Mouse (Mus musculus) kidney, embryonic 16.5 days (tissue): Measurements from ENCODE around the gene Foxc1. TPM values are rescaled to one million over a fixed set of nuclear protein-coding genes. Genes with fewer than 3 reads are reported as not detected.

Experiments used
- ATAC-seq: fragments of 200-750 bp; cut with Nextera tagmentation; 2 replicates; pipeline ENCODE4 v1.8.0; 2017; ENCODE audit warnings: moderate TSS enrichment; ENCODE audit not compliant: low FRiP score, low TSS enrichment
- H3K27ac ChIP-seq: fragments of 300-500 bp; sonication (generic); 2 replicates; pipeline ENCODE4 v1.5.1; 2014; ENCODE audit warnings: low read length
- H3K27me3 ChIP-seq: fragments of 300-500 bp; sonication (generic); 2 replicates; pipeline ENCODE4 v1.6.1; 2014; ENCODE audit warnings: low read length, control low read depth, mixed read lengths; ENCODE audit not compliant: insufficient read depth
- H3K36me3 ChIP-seq: fragments of 300-500 bp; sonication (generic); 2 replicates; pipeline ENCODE4 v1.6.1; 2014; ENCODE audit warnings: low read length, control low read depth, mixed read lengths; ENCODE audit not compliant: insufficient read depth
- H3K4me1 ChIP-seq: fragments of 300-500 bp; sonication (generic); 2 replicates; pipeline ENCODE4 v1.6.1; 2014; ENCODE audit warnings: low read length, control low read depth, mixed read lengths; ENCODE audit not compliant: insufficient read depth
- H3K4me2 ChIP-seq: fragments of 300-500 bp; sonication (generic); replicated peaks from 2 replicates; pipeline ENCODE4 v1.6.1; 2014; ENCODE audit warnings: low read depth, low read length
- H3K4me3 ChIP-seq: fragments of 300-500 bp; sonication (generic); 2 replicates; pipeline ENCODE4 v1.5.1; 2014; ENCODE audit warnings: mild to moderate bottlenecking, low read length
- H3K9ac ChIP-seq: fragments of 300-500 bp; sonication (generic); replicated peaks from 2 replicates; pipeline ENCODE4 v1.6.1; 2014; ENCODE audit warnings: low read length
- H3K9me3 ChIP-seq: fragments of 300-500 bp; sonication (generic); 2 replicates; pipeline ENCODE4 v1.6.1; 2016; ENCODE audit warnings: low read length, control low read depth
- WGBS: fragments of 180-500 bp; shearing (Covaris S2); extraction: QIAGEN DNeasy Blood & Tissue Kit; methylation state at CpG from one replicate; pipeline ENCODE4 v1.1.7; 2014; 5-methylcytosine and 5-hydroxymethylcytosine counted together
- polyA plus RNA-seq: library from polyadenylated mRNA; unstranded; fragments of >200 nt; fragmentation: Nextera tagmentation; extraction: Ambion mirVana; gene quantifications from 2 replicates; pipeline ENCODE4 v1.2.1, GENCODE M21; 2015

The Foxc1 gene
- polyA plus RNA-seq, 1 experiment from 2014 or later: 2.3 TPM

DNA sequence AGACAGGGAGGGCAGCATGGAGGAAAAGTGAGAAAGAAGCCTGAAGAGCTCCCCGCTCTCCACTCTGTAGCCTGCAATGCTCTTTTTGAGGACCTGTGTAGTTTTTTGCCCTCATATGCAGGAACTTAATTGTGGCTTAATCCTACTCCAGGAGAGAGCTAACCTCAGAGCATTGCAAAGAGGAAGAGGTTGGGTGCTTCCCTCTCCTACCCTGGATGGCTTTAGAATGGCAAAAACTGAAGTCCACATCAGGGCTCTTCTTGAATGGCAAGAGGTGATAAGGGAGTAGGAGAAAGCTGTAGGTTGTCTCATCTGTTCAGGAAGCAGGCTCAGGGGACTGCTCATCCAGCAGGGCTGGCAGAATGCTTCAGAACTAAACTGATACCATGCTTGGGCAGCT lies 18.7 kb downstream of the Foxc1 start:
- WGBS: 92% methylated on average over 1 of the region's 1 CpGs
- ATAC-seq: no peak
- H3K27me3 ChIP-seq: peaks cover 4% of the 10 kb centered on the region; the same call in 1 of the 2 replicates
- no peak overlapping the region for H3K27ac ChIP-seq
- H3K9me3 ChIP-seq: no peaks in the 10 kb centered on the region
- peaks cover 36% of the 10 kb centered on the region for H3K4me1 ChIP-seq
- H3K4me2 ChIP-seq: no peak overlapping the region
- no peaks in the 10 kb centered on the region for H3K36me3 ChIP-seq
- no peak overlapping the region for H3K4me3 ChIP-seq
- no peak overlapping the region for H3K9ac ChIP-seq

DNA sequence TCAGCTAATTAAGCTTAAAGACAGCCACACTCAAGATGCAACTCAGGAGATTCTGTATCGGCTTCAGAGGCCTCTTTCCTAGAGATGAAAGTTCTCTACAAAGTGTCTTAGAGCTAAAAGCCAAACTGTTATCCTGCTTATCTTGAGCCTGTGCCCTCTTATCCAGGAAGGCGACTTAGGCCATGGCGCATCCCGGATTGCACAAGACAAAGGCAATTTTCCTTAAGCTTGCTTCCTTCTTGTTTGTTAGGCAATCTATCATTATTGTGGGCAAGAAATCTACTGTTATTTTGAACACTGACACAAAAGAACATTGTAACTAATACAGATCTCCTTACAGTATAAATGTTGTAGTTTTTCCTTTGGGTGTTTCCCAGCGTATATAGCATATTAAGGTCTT lies 20.7 kb downstream of the Foxc1 start:
- Histone ChIP-seq H3K4me3 (no peak overlapping the region), H3K4me2 (no peak overlapping the region), H3K4me1 (peaks cover 22% of the 10 kb centered on the region), H3K9me3 (no peaks in the 10 kb centered on the region), H3K27me3 (peaks cover 4% of the 10 kb centered on the region; the same call in 1 of the 2 replicates), H3K27ac (no peak overlapping the region), H3K36me3 (no peaks in the 10 kb centered on the region), H3K9ac (no peak overlapping the region)
- 86% methylated on average over 5 of the region's 5 CpGs for WGBS
- no peak for ATAC-seq

DNA sequence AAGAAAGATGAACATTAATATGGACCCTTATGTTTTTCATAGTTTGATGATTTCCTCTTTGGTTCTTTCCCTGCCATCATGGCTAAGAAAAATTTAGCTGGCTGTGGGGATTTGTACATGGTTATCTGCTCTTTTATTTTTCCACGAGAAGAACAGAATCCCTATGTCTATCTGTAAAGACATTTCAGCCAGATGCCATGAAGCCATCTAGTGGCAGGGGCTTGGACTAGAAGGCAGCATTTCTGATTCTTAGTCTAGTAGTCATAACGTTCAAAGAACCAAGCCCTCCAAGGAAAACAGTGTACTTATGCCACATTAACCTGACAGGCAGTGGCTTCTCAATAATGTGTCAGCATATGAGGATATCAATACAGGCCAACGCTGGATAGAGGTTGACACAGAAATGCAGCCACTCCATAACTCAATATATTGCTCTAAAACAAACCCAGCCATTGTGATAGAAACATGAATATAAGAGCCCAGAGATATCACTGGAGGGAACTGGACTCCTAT lies 21.4 kb downstream of the Foxc1 start:
- Histone ChIP-seq H3K27me3 (peaks cover 4% of the 10 kb centered on the region; the same call in 1 of the 2 replicates), H3K9me3 (no peaks in the 10 kb centered on the region), H3K9ac (no peak overlapping the region), H3K4me1 (peaks cover 15% of the 10 kb centered on the region), H3K4me3 (no peak overlapping the region), H3K36me3 (no peaks in the 10 kb centered on the region), H3K27ac (no peak overlapping the region), H3K4me2 (no peak overlapping the region)
- no peak for ATAC-seq
- 43% methylated on average over 3 of the region's 3 CpGs for WGBS

DNA sequence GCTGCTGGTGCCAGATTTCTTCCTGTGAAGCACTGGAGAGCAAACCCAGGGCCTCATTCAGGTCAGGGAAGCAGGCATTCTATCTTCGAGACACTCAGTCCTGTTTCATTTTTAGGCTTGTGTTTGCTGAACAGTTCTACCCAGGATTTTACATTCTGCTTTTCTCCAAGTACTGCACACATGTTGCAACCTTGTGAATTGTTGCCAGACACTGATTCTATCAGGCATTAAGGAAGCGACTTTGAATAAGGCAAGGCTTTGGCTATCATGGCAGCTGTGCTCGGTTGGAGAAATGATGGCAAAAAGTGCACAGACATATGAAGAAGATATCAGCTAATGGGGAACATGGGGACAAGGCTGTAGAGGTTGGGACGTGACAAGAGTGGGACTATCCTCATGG lies 22.0 kb downstream of the Foxc1 start:
- H3K4me3 ChIP-seq: no peak overlapping the region
- H3K4me1 ChIP-seq: peaks cover 11% of the 10 kb centered on the region
- H3K4me2 ChIP-seq: no peak overlapping the region
- H3K27me3 ChIP-seq: peaks cover 4% of the 10 kb centered on the region; the same call in 1 of the 2 replicates
- H3K27ac ChIP-seq: no peak overlapping the region
- H3K9me3 ChIP-seq: no peaks in the 10 kb centered on the region
- ATAC-seq: no peak
- no peaks in the 10 kb centered on the region for H3K36me3 ChIP-seq
- no peak overlapping the region for H3K9ac ChIP-seq
- WGBS: 81% methylated on average over 4 of the region's 4 CpGs

DNA sequence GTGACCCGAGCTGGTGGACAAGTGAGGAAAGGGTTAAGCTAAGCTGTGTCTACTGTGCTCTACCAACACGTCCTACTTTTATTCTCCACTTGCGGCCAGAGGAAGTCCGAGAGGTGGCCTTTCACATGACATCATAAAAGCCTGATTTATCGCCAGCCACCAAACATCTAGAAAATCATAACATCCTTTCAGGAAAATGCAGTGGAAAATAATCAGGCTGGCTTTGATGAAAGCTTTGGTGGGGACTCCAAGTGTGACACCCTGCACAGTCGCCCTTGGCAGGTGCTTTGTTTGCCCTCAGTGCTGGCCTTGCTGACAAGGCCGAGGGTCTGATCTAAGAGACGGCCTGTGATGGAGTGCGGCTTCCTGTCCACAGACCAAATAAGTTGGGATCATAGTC lies 23.9 kb downstream of the Foxc1 start:
- H3K9me3 ChIP-seq: no peaks in the 10 kb centered on the region
- H3K27me3 ChIP-seq: peaks cover 4% of the 10 kb centered on the region; the same call in 1 of the 2 replicates
- H3K4me1 ChIP-seq: 0 out of 2 replicates have a peak, but pooled peaks cover 10% of the 10 kb centered on the region
- ATAC-seq: peak; percentile 51; the same call in 1 of the 2 replicates
- no peak overlapping the region for H3K9ac ChIP-seq
- no peak overlapping the region for H3K4me3 ChIP-seq
- H3K4me2 ChIP-seq: no peak overlapping the region
- H3K27ac ChIP-seq: no peak overlapping the region
- WGBS: 39% methylated on average over 9 of the region's 9 CpGs
- no peaks in the 10 kb centered on the region for H3K36me3 ChIP-seq

DNA sequence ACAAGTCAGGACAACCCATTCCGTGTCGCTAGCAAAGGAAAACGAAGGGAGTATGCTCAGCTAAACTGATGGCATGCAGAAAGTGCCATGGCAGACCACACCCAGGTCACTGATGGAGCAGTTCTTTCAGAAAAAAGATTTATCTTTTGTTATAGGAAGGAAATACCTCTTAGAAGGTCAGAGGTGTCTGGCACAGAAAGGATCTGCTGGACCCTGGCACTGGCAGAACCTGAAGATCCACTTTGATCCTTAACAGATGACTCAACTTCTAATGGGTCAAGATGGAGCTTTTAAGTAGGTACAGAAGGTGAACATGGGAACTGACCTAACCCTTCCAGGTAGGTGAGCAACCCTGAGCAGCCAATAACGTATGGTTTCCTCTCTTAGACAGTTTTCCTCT lies 29.4 kb downstream of the Foxc1 start:
- Histone ChIP-seq H3K27me3 (no peaks in the 10 kb centered on the region), H3K9ac (no peak overlapping the region), H3K27ac (no peak overlapping the region), H3K4me3 (no peak overlapping the region), H3K4me1 (no peaks in the 10 kb centered on the region), H3K9me3 (no peaks in the 10 kb centered on the region), H3K36me3 (no peaks in the 10 kb centered on the region), H3K4me2 (no peak overlapping the region)
- 76% methylated on average over 4 of the region's 4 CpGs for WGBS
- no peak for ATAC-seq

DNA sequence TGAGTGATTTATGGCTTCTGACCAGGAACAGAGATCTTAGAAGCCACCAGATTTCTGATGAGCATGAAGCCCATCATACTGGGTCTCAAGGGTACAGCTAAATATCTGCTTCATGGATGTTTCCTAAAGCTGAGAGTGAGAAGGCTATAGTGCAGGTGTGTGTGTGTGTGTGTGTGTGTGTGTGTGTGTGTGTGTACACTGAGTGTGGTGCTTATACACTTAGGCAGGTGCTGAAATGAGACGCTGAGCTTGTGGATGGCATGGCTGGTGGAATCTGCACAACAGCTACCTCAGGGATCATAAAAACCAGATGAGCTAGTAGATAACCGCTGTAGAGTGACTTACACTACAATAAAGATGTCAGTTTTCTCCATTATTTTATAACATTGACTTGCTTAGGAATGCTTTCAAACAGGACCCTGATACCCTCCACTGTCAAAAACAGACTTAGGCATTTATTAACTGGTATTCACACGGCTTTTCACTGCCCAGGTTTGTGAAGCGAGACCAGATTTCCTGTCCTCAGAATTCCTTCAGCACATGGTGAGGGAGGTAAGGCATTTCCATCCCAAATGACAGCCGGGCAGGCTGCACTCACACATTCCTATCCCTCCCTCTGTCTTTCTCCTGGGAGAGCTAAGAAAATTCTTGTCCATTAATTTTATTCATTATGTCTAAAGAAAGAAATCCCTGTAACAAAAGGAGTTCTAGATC lies 43.0 kb downstream of the Foxc1 start:
- Histone ChIP-seq H3K9ac (no peak overlapping the region), H3K4me2 (no peak overlapping the region), H3K27me3 (no peaks in the 10 kb centered on the region), H3K36me3 (no peaks in the 10 kb centered on the region), H3K4me3 (no peak overlapping the region), H3K27ac (peak overlapping the region; percentile 65), H3K4me1 (peaks cover 22% of the 10 kb centered on the region), H3K9me3 (no peaks in the 10 kb centered on the region)
- peak; percentile 80 for ATAC-seq
- 14% methylated on average over 5 of the region's 5 CpGs for WGBS

DNA sequence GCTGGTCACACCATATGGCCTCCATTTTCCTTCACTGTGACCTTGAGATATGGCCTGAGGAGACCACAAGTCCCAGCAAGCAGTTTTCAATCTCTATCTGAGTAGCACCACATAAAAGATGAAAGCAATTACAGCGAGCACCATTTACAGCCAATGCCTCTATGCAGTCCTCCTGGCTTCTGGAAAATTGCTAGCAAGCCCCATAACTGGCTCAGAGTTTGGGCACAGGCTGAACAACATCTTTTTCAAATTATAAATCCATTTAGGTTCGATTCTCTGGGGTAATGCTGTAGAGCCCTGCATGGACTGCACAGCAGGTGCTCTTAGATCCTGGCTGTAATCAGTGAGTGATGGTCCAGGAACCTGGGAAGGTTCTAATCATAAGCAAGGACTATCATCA lies 47.1 kb downstream of the Foxc1 start:
- no peak overlapping the region for H3K4me2 ChIP-seq
- H3K4me3 ChIP-seq: no peak overlapping the region
- peaks cover 23% of the 10 kb centered on the region for H3K4me1 ChIP-seq
- ATAC-seq: peak; percentile 24; the same call in 1 of the 2 replicates
- no peaks in the 10 kb centered on the region for H3K27me3 ChIP-seq
- no peaks in the 10 kb centered on the region for H3K9me3 ChIP-seq
- no peak overlapping the region for H3K27ac ChIP-seq
- H3K9ac ChIP-seq: no peak overlapping the region
- no peaks in the 10 kb centered on the region for H3K36me3 ChIP-seq
- WGBS: 40% methylated on average over 2 of the region's 2 CpGs

DNA sequence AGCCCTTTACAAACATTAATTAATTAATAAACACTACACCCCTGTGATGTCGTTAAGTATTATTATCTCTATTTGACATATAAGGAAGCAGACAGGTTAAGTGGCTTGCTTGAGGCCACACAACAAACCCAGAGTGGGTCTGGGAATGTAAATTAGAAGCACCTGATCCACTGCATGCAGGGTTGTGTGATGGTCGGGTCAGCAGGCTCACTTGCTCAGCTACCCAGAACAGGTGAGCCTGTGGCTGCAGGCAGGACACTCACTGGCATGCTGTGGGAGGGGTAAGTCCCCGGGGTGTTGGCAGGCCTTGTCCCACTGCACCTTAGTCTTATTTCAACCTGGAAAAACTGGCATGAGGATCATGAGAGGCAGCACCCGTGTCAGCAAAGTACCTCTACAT lies 47.6 kb downstream of the Foxc1 start:
- H3K4me1 ChIP-seq: peaks cover 20% of the 10 kb centered on the region
- 63% methylated on average over 4 of the region's 4 CpGs for WGBS
- ATAC-seq: no peak

DNA sequence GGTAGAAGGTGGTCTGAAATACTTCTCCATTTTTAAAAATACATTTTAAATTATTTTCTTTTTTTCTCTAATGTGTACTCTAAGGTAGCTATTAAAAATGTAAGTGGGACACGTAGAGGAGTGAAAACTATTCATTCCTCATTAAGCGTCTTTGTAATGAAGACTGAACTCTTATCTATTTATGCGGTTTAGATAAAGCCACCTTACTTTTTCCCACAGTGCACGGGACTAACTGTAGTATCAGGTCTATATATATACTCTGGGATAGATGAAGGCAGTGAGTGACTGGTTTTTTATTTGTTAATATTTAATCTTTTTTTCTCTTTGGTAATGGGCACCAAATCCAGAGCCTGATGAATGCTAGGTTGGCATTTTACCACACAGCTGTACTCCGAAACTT lies 53.8 kb downstream of the Foxc1 start:
- H3K4me3 ChIP-seq: no peak overlapping the region
- H3K9ac ChIP-seq: no peak overlapping the region
- no peaks in the 10 kb centered on the region for H3K36me3 ChIP-seq
- WGBS: 87% methylated on average over 5 of the region's 5 CpGs
- no peaks in the 10 kb centered on the region for H3K27me3 ChIP-seq
- H3K27ac ChIP-seq: no peak overlapping the region
- no peaks in the 10 kb centered on the region for H3K4me1 ChIP-seq
- no peak for ATAC-seq
- H3K4me2 ChIP-seq: no peak overlapping the region
- H3K9me3 ChIP-seq: no peaks in the 10 kb centered on the region

More for the DNA sequence above, 47.6 kb downstream of the Foxc1 start:
- Histone ChIP-seq H3K9me3 (no peaks in the 10 kb centered on the region), H3K4me3 (no peak overlapping the region), H3K36me3 (no peaks in the 10 kb centered on the region), H3K27me3 (no peaks in the 10 kb centered on the region), H3K9ac (no peak overlapping the region), H3K4me2 (no peak overlapping the region), H3K27ac (no peak overlapping the region)
